Mouse (Mus musculus) adrenal gland, postnatal 0 days (tissue): ENCODE data around the gene Tdgf1. TPM values are rescaled to one million over a fixed set of nuclear protein-coding genes. Genes with fewer than 3 reads are reported as not detected.

Source experiments
- microRNA-seq: library from miRNA; unstranded; fragments of <30 nt; microRNA quantifications from one replicate; pipeline ENCODE4, GENCODE M21; 2016; ENCODE audit warnings: borderline replicate concordance; ENCODE audit not compliant: insufficient number of aligned reads
- polyA plus RNA-seq: library from polyadenylated mRNA; unstranded; fragments of >200 nt; fragmentation: Nextera tagmentation; extraction: Ambion mirVana; gene quantifications from 2 replicates; pipeline ENCODE4 v1.2.1, GENCODE M21; 2015

The Tdgf1 gene
- polyA plus RNA-seq: 0.25 and 0.27 TPM in 2 replicates

GRCm38 (mm10) chr9:110945926-110946325, at the start of gene Tdgf1:
Gene Tdgf1 (minus strand): TSS chr9:110946158.

GRCm38 (mm10) chr9:110990204-110990603, 44.2 kb upstream of the Tdgf1 start, which contains the start of gene Rtp3:
Gene Rtp3 (minus strand): TSS chr9:110990583.

GRCm38 (mm10) chr9:110951397-110951796, 5.4 kb upstream of the Tdgf1 start, which contains the start of gene Lrrc2:
Gene Lrrc2 (plus strand): TSS chr9:110951545.

GRCm38 (mm10) chr9:110916786-110917185, 29.2 kb downstream of the Tdgf1 start, which contains the start of gene Fam240a:
Gene Fam240a (minus strand): TSS chr9:110916861.

Small RNAs within 50 kb of the gene (microRNA-seq; reads per million reads assigned to microRNA genes)
- not detected for gene Gm24269

Other genes with a start within 250 kb of the Tdgf1 start
- gene Myl3, start 204.3 kb downstream of the Tdgf1 start, polyA plus RNA-seq: 0.62 and 2.2 TPM in 2 replicates
- 12.3 and 17.4 TPM in 2 replicates for gene Pth1r, start 199.0 kb downstream of the Tdgf1 start, polyA plus RNA-seq
- not detected in 2 replicates for gene Prss42, start 148.0 kb downstream of the Tdgf1 start, polyA plus RNA-seq
- gene Prss44, start 132.2 kb downstream of the Tdgf1 start, polyA plus RNA-seq: not detected in 2 replicates
- gene Prss43, start 119.5 kb downstream of the Tdgf1 start, polyA plus RNA-seq: not detected in 2 replicates
- gene Prss45, start 111.6 kb downstream of the Tdgf1 start, polyA plus RNA-seq: not detected in 2 replicates
- not detected in 2 replicates for gene Prss46, start 101.7 kb downstream of the Tdgf1 start, polyA plus RNA-seq
- 0.51 and 0.66 TPM in 2 replicates for gene Prss50, start 88.2 kb downstream of the Tdgf1 start, polyA plus RNA-seq
- 1.8 and 2.7 TPM in 2 replicates for gene Als2cl, start 66.3 kb downstream of the Tdgf1 start, polyA plus RNA-seq
- gene Tmie, start 66.0 kb downstream of the Tdgf1 start, polyA plus RNA-seq: 1.7 and 2.1 TPM in 2 replicates
- not detected in 2 replicates for gene Fam240a, start 29.3 kb downstream of the Tdgf1 start, polyA plus RNA-seq
- gene Lrrc2, start 5.4 kb upstream of the Tdgf1 start, polyA plus RNA-seq: 6.2 and 9.1 TPM in 2 replicates
- gene Rtp3, start 44.4 kb upstream of the Tdgf1 start, polyA plus RNA-seq: 0.93 and 1.8 TPM in 2 replicates
- 8.4 and 15.2 TPM in 2 replicates for gene Ltf, start 73.1 kb upstream of the Tdgf1 start, polyA plus RNA-seq
- 3.7 and 5.8 TPM in 2 replicates for gene Ccrl2, start 111.4 kb upstream of the Tdgf1 start, polyA plus RNA-seq
- 29.8 and 36.3 TPM in 2 replicates for gene Lrrfip2, start 171.4 kb upstream of the Tdgf1 start, polyA plus RNA-seq